Mouse (Mus musculus): ENCODE measurements around the gene Itga10.

GRCm38 (mm10) chr3:96599069-96599393, 46.4 kb upstream of the Itga10 start:
- TF ChIP-seq CTCF (conservative IDR thresholded peaks at IDR 0.05; ENCODE audit: insufficient read depth, insufficient read length, low read depth, low read length) (no peak), POLR2A (IDR thresholded peaks at IDR 0.05; ENCODE audit: low read depth, low read length) (no peak)
